ENCODE assay signal across 1 mouse cellular context in genomic region chr14:55014991-55015766, GRCm38 (mm10).
TF ChIP-seq lines count a peak whose summit lies in the region.

Gene Ngdn, plus strand, starts transcription at chr14:55015454.

TF ChIP-seq in MEL, 35 proteins besides CTCF, POLR2A, EP300 and RAD21 (continued from another document):
- TF ChIP-seq ELF1 (IDR thresholded peaks at IDR 0.05; ENCODE audit: low read depth, low read length) (peak; percentile 69), CHD2 (IDR thresholded peaks at IDR 0.05; ENCODE audit: low read length) (peak; percentile 94), BHLHE40 (IDR thresholded peaks at IDR 0.05; ENCODE audit: borderline replicate concordance, low read depth, low read length) (no peak), TAL1 (IDR thresholded peaks at IDR 0.05; ENCODE audit: low read length) (no peak)
